Mouse (Mus musculus) cerebellum, adult 2 months (tissue): ENCODE data around the gene Gm44805.

ENCODE experiments used
- CTCF ChIP-seq: fragments of 200-500 bp; IDR thresholded peaks from 2 replicates; pipeline ENCODE4 v1.5.1; 2011; ENCODE audit warnings: low read depth, mild to moderate bottlenecking, control low read depth, low read length, moderate library complexity, borderline replicate concordance; ENCODE audit not compliant: insufficient read depth
- POLR2A ChIP-seq: fragments of 200-500 bp; IDR thresholded peaks from 2 replicates; pipeline ENCODE4 v1.6.1; 2011; ENCODE audit warnings: low read length, control low read depth, borderline replicate concordance; ENCODE audit not compliant: insufficient read depth

DNA sequence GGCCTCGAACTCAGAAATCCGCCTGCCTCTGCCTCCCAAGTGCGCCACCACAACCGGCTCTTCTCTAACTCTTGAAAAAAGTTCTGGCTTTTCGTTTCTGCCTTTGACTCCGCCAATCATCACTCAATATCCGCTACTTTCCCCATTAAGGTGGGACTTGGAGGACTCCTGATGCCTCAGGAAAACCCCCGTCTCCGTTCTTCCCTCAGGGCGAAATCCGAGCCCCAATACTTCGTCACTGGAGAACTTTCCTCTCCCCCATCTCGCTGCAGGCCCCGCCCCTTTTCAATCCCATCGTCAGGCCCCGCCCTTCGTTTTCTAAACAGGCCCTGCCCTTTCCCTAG is 53.1 kb downstream of the Gm44805 start:
- no peak for TF ChIP-seq CTCF
- no peak for TF ChIP-seq POLR2A
